Comparison of ENCODE assay signal across 26 mouse cellular contexts in genomic region chr15:9599382-9600087, GRCm38 (mm10).
DNase-seq lines count a peak whose midpoint lies in the region; ATAC-seq and TF ChIP-seq lines count a peak whose summit lies in the region.
"Had no signal": no experiment of that assay in that cellular context is flagged by ENCODE, and none has a peak within 500 bp of the region (broad histone marks: within the 10 kb centered on the region; RNA-seq: fewer than 3 reads in every experiment).

No protein-coding gene starts in this region.

- no peaks in the 10 kb centered on the region for H3K27me3 ChIP-seq in liver, embryonic 15.5 days
- no peaks in the 10 kb centered on the region for H3K27me3 ChIP-seq in liver, embryonic 11.5 days (replicated peaks; ENCODE audit: control insufficient read depth, insufficient read depth, low read length)
- H3K27me3 ChIP-seq: embryonic facial prominence, embryonic 12.5 days; embryonic facial prominence, embryonic 15.5 days; hindbrain, embryonic 13.5 days had no signal

- no peak overlapping the region for H3K4me3 ChIP-seq in liver, embryonic 15.5 days (replicated peaks)
- no peak overlapping the region for H3K4me3 ChIP-seq in liver, embryonic 11.5 days (ENCODE audit: low read depth, low read length)
- H3K4me3 ChIP-seq: embryonic facial prominence, embryonic 12.5 days; embryonic facial prominence, embryonic 15.5 days; gastrocnemius, adult 2 months; hindbrain, embryonic 10.5 days; hindbrain, embryonic 13.5 days had no signal

- no peaks in the 10 kb centered on the region for H3K9me3 ChIP-seq in liver, embryonic 15.5 days (replicated peaks)
- H3K9me3 ChIP-seq in liver, embryonic 11.5 days (ENCODE audit: control insufficient read depth, low read length), result no peaks in the 10 kb centered on the region
- H3K9me3 ChIP-seq: embryonic facial prominence, embryonic 12.5 days; embryonic facial prominence, embryonic 15.5 days; hindbrain, embryonic 10.5 days; hindbrain, embryonic 13.5 days had no signal

- 59% methylated on average over 12 of the region's 12 CpGs for WGBS in liver, embryonic 15.5 days (ENCODE audit: insufficient replicate concordance)
- WGBS in liver, embryonic 11.5 days, result 77% methylated on average over 12 of the region's 12 CpGs

- no peak for TF ChIP-seq CTCF in brain, embryonic 14.5 days (IDR thresholded peaks at IDR 0.05; ENCODE audit: borderline replicate concordance, extremely low read depth, insufficient read depth, insufficient read length)

- no peak for ATAC-seq in liver, embryonic 15.5 days (ENCODE audit: insufficient read depth)
- ATAC-seq in liver, embryonic 11.5 days (replicated peaks; ENCODE audit: low FRiP score), result no peak
- ATAC-seq: activated CD4-positive, CD25-positive, alpha-beta regulatory T cell, adult 4 months; CD4-positive, CD25-positive, alpha-beta regulatory T cell, adult 4 months; forebrain, embryonic 14.5 days; forebrain, postnatal 0 days; hindbrain, embryonic 16.5 days had no signal

- TF ChIP-seq POLR2A in brain, embryonic 14.5 days (IDR thresholded peaks at IDR 0.05; ENCODE audit: borderline replicate concordance, extremely low read depth, insufficient read depth, insufficient read length, poor library complexity, severe bottlenecking), result no peak

- H3K36me3 ChIP-seq in liver, embryonic 15.5 days (replicated peaks), result no peaks in the 10 kb centered on the region
- no peaks in the 10 kb centered on the region for H3K36me3 ChIP-seq in liver, embryonic 11.5 days (ENCODE audit: control insufficient read depth, insufficient read depth, low read length)
- H3K36me3 ChIP-seq: embryonic facial prominence, embryonic 12.5 days; embryonic facial prominence, embryonic 15.5 days; hindbrain, embryonic 10.5 days; hindbrain, embryonic 13.5 days had no signal

- H3K4me1 ChIP-seq in liver, embryonic 15.5 days (replicated peaks), result no peaks in the 10 kb centered on the region
- no peaks in the 10 kb centered on the region; the same call in 1 of the 2 replicates for H3K4me1 ChIP-seq in liver, embryonic 11.5 days (replicated peaks; ENCODE audit: control insufficient read depth, insufficient read depth, low read length)
- H3K4me1 ChIP-seq: embryonic facial prominence, embryonic 12.5 days; embryonic facial prominence, embryonic 15.5 days; hindbrain, embryonic 10.5 days; hindbrain, embryonic 13.5 days had no signal

- H3K9ac ChIP-seq in liver, embryonic 15.5 days, result no peak overlapping the region
- H3K9ac ChIP-seq in liver, embryonic 11.5 days (ENCODE audit: low read depth, low read length), result no peak overlapping the region
- H3K9ac ChIP-seq: embryonic facial prominence, embryonic 12.5 days; embryonic facial prominence, embryonic 15.5 days; forebrain, postnatal 0 days; hindbrain, embryonic 13.5 days had no signal

- H3K27ac ChIP-seq in liver, embryonic 15.5 days (replicated peaks), result no peak overlapping the region
- no peak overlapping the region for H3K27ac ChIP-seq in liver, embryonic 11.5 days (ENCODE audit: low read depth, low read length)
- H3K27ac ChIP-seq: embryonic facial prominence, embryonic 12.5 days; embryonic facial prominence, embryonic 15.5 days; gastrocnemius, adult 2 months; hindbrain, embryonic 10.5 days; hindbrain, embryonic 13.5 days had no signal

- intact Hi-C loops in heart, postnatal 25 days (cut with DNase I), result no loop called here

- peak overlapping the region; percentile 14; the same call in 1 of the 2 replicates for H3K4me2 ChIP-seq in liver, embryonic 15.5 days
- no peak overlapping the region for H3K4me2 ChIP-seq in liver, embryonic 11.5 days
- H3K4me2 ChIP-seq: embryonic facial prominence, embryonic 12.5 days; embryonic facial prominence, embryonic 15.5 days; heart, embryonic 11.5 days; hindbrain, embryonic 13.5 days had no signal

- DNase-seq in adrenal gland, postnatal 14 days, result peak; percentile 12
- no peak for DNase-seq in adrenal gland, postnatal 10 days
- no peak for DNase-seq in liver, embryonic 11.5 days (ENCODE audit: low spot score)
- DNase-seq in brain, embryonic 14.5 days (ENCODE audit: low read depth), result peak; percentile 13
- peak; percentile 67 for DNase-seq in naive thymus-derived CD4-positive, alpha-beta T cell, adult 2 months (ENCODE audit: low read depth)
- no peak for DNase-seq in heart, postnatal 25 days (ENCODE audit: low spot score)
- DNase-seq: B cell, adult 2 months; cerebellum, adult 11 months; cerebellum, adult 2 months; cerebellum, adult 9-11 months; cerebellum, postnatal 25 days; forebrain, postnatal 0 days; gastrocnemius, adult 2 months; gastrocnemius, postnatal 14 days; heart, adult 11 months; heart, postnatal 36 days had no signal

Comparison
In these comparisons a context has a peak if more than half of its experiments do, and no peak if none do; other contexts are left out.
1. DNase-seq: peak in adrenal gland, postnatal 14 days (single experiment), brain, embryonic 14.5 days (single experiment) and naive thymus-derived CD4-positive, alpha-beta T cell, adult 2 months (single experiment); none in adrenal gland, postnatal 10 days (single experiment), liver, embryonic 11.5 days (single experiment) and heart, postnatal 25 days (single experiment).